Mouse (Mus musculus) ES-E14 (cell line): ENCODE results near the gene Lrrc51.

Experiments used
- HCFC1 ChIP-seq: IDR thresholded peaks from 2 replicates; pipeline ENCODE4 v1.6.1; 2012; ENCODE audit warnings: low read length, inconsistent platforms, borderline replicate concordance; ENCODE audit not compliant: insufficient read depth
- MAFK ChIP-seq: IDR thresholded peaks from 2 replicates; pipeline ENCODE4 v1.6.1; 2014; ENCODE audit warnings: mild to moderate bottlenecking, low read depth, low read length, inconsistent platforms; ENCODE audit not compliant: insufficient read depth
- ZC3H11A ChIP-seq: IDR thresholded peaks from 2 replicates; pipeline ENCODE4 v1.6.1; 2012; ENCODE audit warnings: low read depth, mild to moderate bottlenecking, inconsistent platforms, low read length, borderline replicate concordance

DNA sequence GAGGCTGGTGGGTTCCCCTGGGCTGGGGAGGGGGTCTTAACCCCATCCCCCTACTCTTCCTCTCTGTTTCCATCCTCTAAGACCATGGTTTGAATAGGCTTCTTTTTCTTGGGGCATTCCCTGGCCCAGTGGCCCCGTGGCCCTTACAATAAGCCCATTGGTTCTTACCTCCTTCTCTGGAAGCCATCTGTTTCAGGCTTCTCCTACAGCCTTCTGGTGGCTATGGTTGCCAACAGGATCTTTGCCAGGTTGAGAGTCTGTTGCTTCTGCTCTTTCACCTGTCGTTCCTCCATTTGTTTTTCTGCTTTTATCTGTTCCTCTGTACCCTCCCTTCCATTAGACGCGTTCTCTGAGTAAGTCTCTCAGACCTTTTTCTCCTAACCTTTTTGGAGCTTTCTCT is 3.9 kb upstream of the Lrrc51 start:
- TF ChIP-seq MAFK (no peak), ZC3H11A (no peak), HCFC1 (no peak)
